Mouse (Mus musculus) heart, postnatal 0 days (tissue): ENCODE data around the gene 4933415A04Rik.

ENCODE experiments used
- CTCF ChIP-seq: IDR thresholded peaks from 2 replicates; pipeline ENCODE4 v1.5.1; 2016; ENCODE audit warnings: antibody characterized with exemption, control low read depth, low read depth
- EP300 ChIP-seq: IDR thresholded peaks from 2 replicates; pipeline ENCODE4 v1.6.1; 2016; ENCODE audit warnings: antibody characterized with exemption, low read depth

- TF ChIP-seq CTCF (no peak), EP300 (no peak)
Measured at GRCm38 (mm10) chr11:43539863-43540262, 47.0 kb upstream of the 4933415A04Rik start.
